Mouse (Mus musculus): ENCODE results near the gene Lrrc73.
A peak's percentile ranks its signal among the peaks of the same experiment; 100 is the strongest.

Lrrc73 gene

GRCm38 (mm10) chr17:46262201-46262694 lies 8.9 kb downstream of the Lrrc73 start:
- no peak for DNase-seq

GRCm38 (mm10) chr17:46265502-46265901 lies 12.2 kb downstream of the Lrrc73 start:
- no peak for DNase-seq

- DNase-seq, result peak; percentile 90
Measured at GRCm38 (mm10) chr17:46265918-46266618, 12.7 kb downstream of the Lrrc73 start.

- DNase-seq, result no peak
Measured at GRCm38 (mm10) chr17:46266986-46267385, 13.7 kb downstream of the Lrrc73 start.

GRCm38 (mm10) chr17:46267511-46267910 lies 14.2 kb downstream of the Lrrc73 start:
- DNase-seq, result no peak

GRCm38 (mm10) chr17:46268026-46268720 lies 14.8 kb downstream of the Lrrc73 start:
- DNase-seq, result no peak

- DNase-seq, result no peak
Measured at GRCm38 (mm10) chr17:46269771-46270534, 16.6 kb downstream of the Lrrc73 start.

GRCm38 (mm10) chr17:46272058-46272457 lies 18.7 kb downstream of the Lrrc73 start:
- DNase-seq, result no peak

GRCm38 (mm10) chr17:46272675-46273074 lies 19.3 kb downstream of the Lrrc73 start:
- DNase-seq, result no peak

- no peak for DNase-seq
Measured at GRCm38 (mm10) chr17:46273803-46274236, 20.5 kb downstream of the Lrrc73 start.

GRCm38 (mm10) chr17:46274465-46274864 lies 21.1 kb downstream of the Lrrc73 start:
- DNase-seq, result no peak

- no peak for DNase-seq
Measured at GRCm38 (mm10) chr17:46275034-46275433, 21.7 kb downstream of the Lrrc73 start.

GRCm38 (mm10) chr17:46275506-46275905 lies 22.2 kb downstream of the Lrrc73 start:
- no peak for DNase-seq

- no peak for DNase-seq
Measured at GRCm38 (mm10) chr17:46277586-46277985, 24.3 kb downstream of the Lrrc73 start.

- DNase-seq, result no peak
Measured at GRCm38 (mm10) chr17:46278011-46278765, 24.9 kb downstream of the Lrrc73 start.

GRCm38 (mm10) chr17:46282483-46283123 lies 29.3 kb downstream of the Lrrc73 start, which contains the start of gene Tjap1:
TSS of gene Tjap1 (minus strand) at chr17:46283026.
- DNase-seq, result peak; percentile 82 to 92

GRCm38 (mm10) chr17:46283140-46283539 lies 29.8 kb downstream of the Lrrc73 start:
- no peak for DNase-seq

GRCm38 (mm10) chr17:46283911-46284310 lies 30.6 kb downstream of the Lrrc73 start:
- no peak for DNase-seq

- no peak for DNase-seq
Measured at GRCm38 (mm10) chr17:46284653-46285052, 31.3 kb downstream of the Lrrc73 start.

- no peak for DNase-seq
Measured at GRCm38 (mm10) chr17:46285407-46285806, 32.1 kb downstream of the Lrrc73 start.

- no peak for DNase-seq
Measured at GRCm38 (mm10) chr17:46287678-46288095, 34.4 kb downstream of the Lrrc73 start.

- DNase-seq, result no peak
Measured at GRCm38 (mm10) chr17:46296601-46297000, 43.3 kb downstream of the Lrrc73 start.

Data from cerebellum, postnatal 36 days (tissue).